Mouse (Mus musculus) thymus, adult 2 months (tissue): ENCODE data around the gene Nxt1.

Source experiments
- CTCF ChIP-seq: fragments of 200-500 bp; IDR thresholded peaks from 2 replicates; pipeline ENCODE4 v1.5.1; 2012; ENCODE audit warnings: mild to moderate bottlenecking, control low read depth, low read length, moderate library complexity, borderline replicate concordance; ENCODE audit not compliant: control insufficient read depth, poor library complexity, insufficient read depth; ENCODE audit errors: extremely low read depth
- POLR2A ChIP-seq: fragments of 200-500 bp; IDR thresholded peaks from 2 replicates; pipeline ENCODE4 v1.6.1; 2012; ENCODE audit warnings: mild to moderate bottlenecking, low read length, control low read depth, moderate library complexity; ENCODE audit not compliant: control insufficient read depth, poor library complexity, insufficient read depth; ENCODE audit errors: extremely low read depth

GRCm38 (mm10) chr2:148707202-148707530 lies 34.8 kb downstream of the Nxt1 start:
- TF ChIP-seq POLR2A (no peak), CTCF (no peak)
